17 mouse cellular contexts compared by ENCODE assay signal in genomic region chr13:113287141-113287540, GRCm38 (mm10). TPM values are rescaled to one million over a fixed set of nuclear protein-coding genes. Genes with fewer than 3 reads are reported as not detected.
"Had no signal": no experiment of that assay in that cellular context is flagged by ENCODE, and none has a peak within 500 bp of the region (broad histone marks: within the 10 kb centered on the region; RNA-seq: fewer than 3 reads in every experiment).

No protein-coding gene starts in this region.

- H3K4me1 ChIP-seq: neural tube, embryonic 13.5 days; neural tube, embryonic 15.5 days; stomach, embryonic 15.5 days had no signal

- H3K9ac ChIP-seq: neural tube, embryonic 13.5 days; neural tube, embryonic 15.5 days; stomach, embryonic 15.5 days had no signal

- H3K27ac ChIP-seq: neural tube, embryonic 13.5 days; neural tube, embryonic 15.5 days; stomach, embryonic 15.5 days; stomach, postnatal 0 days had no signal

- DNase-seq: retina, postnatal 1 day; right cerebral cortex, adult 18-20 months; right cerebral cortex, postnatal 14 days; right cerebral cortex, postnatal 25 days; right cerebral cortex, postnatal 4 days; spleen, adult 18-20 months; thymus, adult 18-20 months; thymus, adult 2 months; thymus, postnatal 14 days; thymus, postnatal 25 days; thymus, postnatal 36 days; thymus, postnatal 4 days had no signal

- H3K36me3 ChIP-seq: neural tube, embryonic 13.5 days; neural tube, embryonic 15.5 days; stomach, embryonic 15.5 days had no signal

- H3K27me3 ChIP-seq: stomach, embryonic 15.5 days had no signal

- H3K4me3 ChIP-seq: neural tube, embryonic 13.5 days; neural tube, embryonic 15.5 days; stomach, embryonic 15.5 days had no signal

- H3K9me3 ChIP-seq: neural tube, embryonic 13.5 days; neural tube, embryonic 15.5 days; stomach, embryonic 15.5 days had no signal

RNA-seq across cellular contexts. Expression of gene BC067074, which starts 5.8 kb away (rescaled TPM):
- total RNA-seq: neutrophil, adult 5-6 weeks had no signal
